Mouse (Mus musculus): Measurements from ENCODE around the gene Etnk1. TPM values are rescaled to one million over a fixed set of nuclear protein-coding genes. Genes with fewer than 3 reads are reported as not detected.

The Etnk1 gene
- polyA plus RNA-seq (2017; shearing (Covaris generic)): 10 to 100 TPM; 60.2 to 78.2 TPM

GRCm38 (mm10) chr6:143166452-143167357, at the start of gene Etnk1:
Gene Etnk1, plus strand, starts transcription at chr6:143167221.

Other genes starting within 250 kb of the Etnk1 start
- gene St8sia1, start 202.8 kb upstream of the Etnk1 start, polyA plus RNA-seq (2017; shearing (Covaris generic)): 10 to 100 TPM; 11.7 to 16.9 TPM
- gene C2cd5, start 67.1 kb upstream of the Etnk1 start, polyA plus RNA-seq (2017; shearing (Covaris generic)): 10 to 100 TPM; 75.6 to 92.6 TPM

All from inflammation-experienced regulatory T-cells (primary cell).